Mouse (Mus musculus): ENCODE measurements around the gene Shc1.

DNA sequence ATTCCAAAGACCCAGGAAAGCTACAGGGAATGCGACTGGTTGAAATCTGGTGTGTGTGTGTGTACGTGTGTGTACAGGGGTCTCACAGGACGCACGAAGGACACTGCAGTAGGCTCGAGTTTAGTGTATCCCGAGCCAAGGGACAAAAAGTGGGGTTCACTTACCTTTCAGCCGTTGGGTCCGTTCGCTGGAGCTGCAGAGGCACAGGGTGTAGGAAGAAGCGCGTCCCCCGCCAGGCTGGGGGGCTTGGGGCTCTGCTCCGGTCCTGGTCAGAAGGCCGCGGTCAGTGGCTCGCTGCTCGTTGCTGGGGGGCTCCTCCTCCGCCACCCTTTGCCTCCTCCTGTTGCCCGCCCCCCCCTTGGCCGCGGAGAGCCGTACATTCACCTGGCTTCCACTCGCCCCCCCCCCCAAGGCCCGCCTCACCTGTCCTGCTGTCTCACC is 25.4 kb upstream of the Shc1 start:
- TF ChIP-seq MYOG (IDR thresholded peaks at IDR 0.05; ENCODE audit: control insufficient read depth, extremely low read depth, insufficient read length) (no peak), CTCF (IDR thresholded peaks at IDR 0.05; ENCODE audit: control insufficient read depth, insufficient read depth, insufficient read length) (no peak), MYOD1 (IDR thresholded peaks at IDR 0.05; ENCODE audit: control insufficient read depth, insufficient read length, low read depth) (no peak), MAX (IDR thresholded peaks at IDR 0.05) (no peak)
